Mouse (Mus musculus) ES-E14 (cell line): ENCODE results near the gene Ccdc17. TPM values are rescaled to one million over a fixed set of nuclear protein-coding genes. Genes with fewer than 3 reads are reported as not detected.

Source experiments
- DNase-seq: peaks from one replicate; pipeline ENCODE4 v3.0.0-alpha.2; 2013; ENCODE audit warnings: low read depth, low spot score
- H3K27ac ChIP-seq: 2 replicates; pipeline ENCODE4 v1.5.1; 2012; ENCODE audit warnings: low read depth, mild to moderate bottlenecking, low read length, moderate library complexity, mixed read lengths; ENCODE audit not compliant: poor library complexity, insufficient read depth, severe bottlenecking
- H3K36me3 ChIP-seq: 2 replicates; pipeline ENCODE4 v1.6.1; 2012; ENCODE audit warnings: mild to moderate bottlenecking, low read length, moderate library complexity, mixed read lengths; ENCODE audit not compliant: control insufficient read depth, poor library complexity, insufficient read depth, severe bottlenecking
- H3K4me1 ChIP-seq, 2 experiments: fragments of 150-350 bp in 1 of 2; sonication (generic) in 1 of 2; 2 replicates each; pipeline ENCODE4 v1.6.1; 2012; ENCODE audit warnings: low read length in 2 of 2, mild to moderate bottlenecking in 1 of 2, mixed read lengths in 1 of 2; ENCODE audit not compliant: control insufficient read depth in 2 of 2, insufficient read depth in 2 of 2, poor library complexity in 1 of 2
- H3K4me3 ChIP-seq, 2 experiments: fragments of 150-350 bp in 1 of 2; sonication (generic) in 1 of 2; 2 replicates each; pipeline ENCODE4 v1.5.1; 2012; ENCODE audit warnings: low read length in 2 of 2, low read depth in 1 of 2, mild to moderate bottlenecking in 1 of 2, mixed read lengths in 1 of 2; ENCODE audit not compliant: insufficient read depth in 1 of 2, poor library complexity in 1 of 2, severe bottlenecking in 1 of 2
- H3K9ac ChIP-seq: 2 replicates; pipeline ENCODE4 v1.6.1; 2012; ENCODE audit warnings: low read depth, mild to moderate bottlenecking, low read length, mixed read lengths; ENCODE audit not compliant: poor library complexity, insufficient read depth, severe bottlenecking
- H3K9me3 ChIP-seq: fragments of 150-350 bp; sonication (generic); 2 replicates; pipeline ENCODE4 v1.6.1; 2012; ENCODE audit warnings: low read depth, mild to moderate bottlenecking, low read length; ENCODE audit not compliant: control insufficient read depth, insufficient read depth
- CHD2 ChIP-seq: IDR thresholded peaks from 2 replicates; pipeline ENCODE4 v1.6.1; 2014; ENCODE audit warnings: mild to moderate bottlenecking, low read depth, low read length, inconsistent platforms
- HCFC1 ChIP-seq: IDR thresholded peaks from 2 replicates; pipeline ENCODE4 v1.6.1; 2012; ENCODE audit warnings: low read length, inconsistent platforms, borderline replicate concordance; ENCODE audit not compliant: insufficient read depth
- MAFK ChIP-seq: IDR thresholded peaks from 2 replicates; pipeline ENCODE4 v1.6.1; 2014; ENCODE audit warnings: mild to moderate bottlenecking, low read depth, low read length, inconsistent platforms; ENCODE audit not compliant: insufficient read depth
- ZC3H11A ChIP-seq: IDR thresholded peaks from 2 replicates; pipeline ENCODE4 v1.6.1; 2012; ENCODE audit warnings: low read depth, mild to moderate bottlenecking, inconsistent platforms, low read length, borderline replicate concordance
- ZNF384 ChIP-seq: IDR thresholded peaks from 2 replicates; pipeline ENCODE4 v1.6.1; 2012; ENCODE audit warnings: low read depth, low read length, inconsistent platforms
- in situ Hi-C, 2 experiments: fragments of 600-800 bp; cut with MboI; formaldehyde crosslinking; loops; one replicate each; pipeline ENCODE4 v1.15.1; 2025; ENCODE audit warnings: low sequenced_read_pairs in 2 of 2, inconsistent platforms in 1 of 2; ENCODE audit not compliant: unreplicated experiment in 2 of 2
- total RNA-seq: library from RNA; depleted of rRNA; stranded (reverse); fragments of 300-350 nt; gene quantifications from 2 replicates; pipeline ENCODE4 v1.2.3, GENCODE M21; 2012

The Ccdc17 gene
- total RNA-seq, 1 experiment = 2.9 TPM

GRCm38 (mm10) chr4:116596978-116597881 lies 776 bp downstream of the Ccdc17 start:
- in situ Hi-C loops = no loop called here
- Histone ChIP-seq H3K36me3 (peaks cover 7% of the 10 kb centered on the region), H3K4me3 (peak overlapping the region; percentile 67 to 90), H3K27ac (no peak overlapping the region; the same call in 1 of the 2 replicates), H3K9me3 (no peaks in the 10 kb centered on the region), H3K9ac (peak overlapping the region; percentile 56), H3K4me1 (peaks cover 0 to 2% of the 10 kb centered on the region in 2 experiments; a peak in 1 of 4 replicates)
- TF ChIP-seq MAFK (no peak), HCFC1 (peak; percentile 79), ZC3H11A (no peak)
- DNase-seq = peak; percentile 88

GRCm38 (mm10) chr4:116612621-116613020 lies 16.2 kb downstream of the Ccdc17 start:
- Histone ChIP-seq H3K4me3 (no peak overlapping the region), H3K9me3 (no peaks in the 10 kb centered on the region), H3K36me3 (peaks cover 30% of the 10 kb centered on the region), H3K9ac (no peak overlapping the region), H3K4me1 (no peaks in the 10 kb centered on the region), H3K27ac (no peak overlapping the region)
- no peak for DNase-seq
- in situ Hi-C loops = no loop called here
- no peak for TF ChIP-seq ZNF384
- TF ChIP-seq ZC3H11A = no peak
- TF ChIP-seq MAFK = no peak
- no peak for TF ChIP-seq HCFC1
- TF ChIP-seq CHD2 = no peak

- no peak for DNase-seq
- in situ Hi-C loops = no loop called here
Measured at GRCm38 (mm10) chr4:116615237-116615636, 18.8 kb downstream of the Ccdc17 start.

GRCm38 (mm10) chr4:116624831-116625230 lies 28.4 kb downstream of the Ccdc17 start:
- peaks cover 18% of the 10 kb centered on the region for H3K36me3 ChIP-seq
- H3K9ac ChIP-seq = no peak overlapping the region; the same call in 1 of the 2 replicates
- DNase-seq = no peak
- no peak overlapping the region for H3K27ac ChIP-seq
- TF ChIP-seq CHD2 = no peak
- no peaks in the 10 kb centered on the region for H3K9me3 ChIP-seq
- peaks cover 0 to 1% of the 10 kb centered on the region in 2 experiments; a peak in 1 of 4 replicates for H3K4me1 ChIP-seq
- in situ Hi-C loops = no loop called here
- H3K4me3 ChIP-seq = peak overlapping the region; percentile 93 to 96

More at GRCm38 (mm10) chr4:116615237-116615636, 18.8 kb downstream of the Ccdc17 start:
- no peak overlapping the region for H3K4me3 ChIP-seq
- no peak overlapping the region for H3K9ac ChIP-seq
- H3K4me1 ChIP-seq = no peaks in the 10 kb centered on the region
- H3K27ac ChIP-seq = no peak overlapping the region
- no peak for TF ChIP-seq ZNF384
- no peak for TF ChIP-seq CHD2
- no peak for TF ChIP-seq HCFC1
- no peak for TF ChIP-seq MAFK
- TF ChIP-seq ZC3H11A = no peak
- no peaks in the 10 kb centered on the region for H3K9me3 ChIP-seq
- peaks cover 28% of the 10 kb centered on the region for H3K36me3 ChIP-seq
